Mouse (Mus musculus) CH12.LX (cell line): ENCODE results near the gene Iqsec3. TPM values are rescaled to one million over a fixed set of nuclear protein-coding genes. Genes with fewer than 3 reads are reported as not detected.

Experiments used
- DNase-seq: peaks from one replicate; pipeline ENCODE4 v3.0.0-alpha.2; 2013; ENCODE audit errors: extremely low read depth
- H3K27ac ChIP-seq: 2 replicates; pipeline ENCODE4 v1.5.1; 2012; ENCODE audit warnings: low read depth, mild to moderate bottlenecking, control low read depth, moderate library complexity; ENCODE audit not compliant: insufficient read depth
- H3K27me3 ChIP-seq: replicated peaks from 2 replicates; pipeline ENCODE3; 2012; ENCODE audit warnings: inconsistent platforms
- H3K36me3 ChIP-seq, 2 experiments: replicated peaks in 1 of 2; 2 replicates each; pipeline versions ENCODE3 to v1.6.1; 2012; ENCODE audit warnings: inconsistent platforms in 1 of 2, low read length in 1 of 2, mild to moderate bottlenecking in 1 of 2, mixed read lengths in 1 of 2, moderate library complexity in 1 of 2; ENCODE audit not compliant: control insufficient read depth in 1 of 2, insufficient read depth in 1 of 2
- H3K4me1 ChIP-seq, 2 experiments: 2 replicates each; pipeline ENCODE4 v1.6.1; 2012; ENCODE audit warnings: inconsistent platforms in 1 of 2, moderate library complexity in 1 of 2; ENCODE audit not compliant: insufficient read depth in 2 of 2, control insufficient read depth in 1 of 2
- H3K4me2 ChIP-seq: 2 replicates; pipeline ENCODE4 v1.6.1; 2012; ENCODE audit warnings: low read depth, mild to moderate bottlenecking, control low read depth; ENCODE audit not compliant: poor library complexity, insufficient read depth, severe bottlenecking
- H3K4me3 ChIP-seq, 3 experiments: fragments of 150-350 bp in 1 of 3; sonication (generic) in 1 of 3; replicated peaks in 1 of 3; 2 replicates each; pipeline versions ENCODE3 to v1.5.1; 2011 to 2012; ENCODE audit warnings: low read depth in 2 of 3, low read length in 2 of 3, mild to moderate bottlenecking in 2 of 3, moderate library complexity in 2 of 3, control low read depth in 1 of 3, improper control_type of control experiment in 1 of 3, inconsistent platforms in 1 of 3, mixed read lengths in 1 of 3; ENCODE audit not compliant: poor library complexity in 1 of 3
- H3K79me2 ChIP-seq: replicated peaks from 2 replicates; pipeline ENCODE4 v1.6.1; 2012; ENCODE audit warnings: mild to moderate bottlenecking, moderate library complexity; ENCODE audit not compliant: control insufficient read depth, poor library complexity, insufficient read depth, severe bottlenecking; ENCODE audit errors: extremely low read depth
- H3K9ac ChIP-seq: 2 replicates; pipeline ENCODE4 v1.6.1; 2012; ENCODE audit warnings: low read depth, mild to moderate bottlenecking, control low read depth, moderate library complexity; ENCODE audit not compliant: insufficient read depth
- H3K9me3 ChIP-seq: replicated peaks from 2 replicates; pipeline ENCODE3; 2012; ENCODE audit warnings: low read length, inconsistent platforms, mixed read lengths
- BHLHE40 ChIP-seq: IDR thresholded peaks from 2 replicates; pipeline ENCODE4 v1.6.1; 2011; ENCODE audit warnings: mild to moderate bottlenecking, low read depth, low read length, improper control_type of control experiment
- CHD2 ChIP-seq: IDR thresholded peaks from 2 replicates; pipeline ENCODE4 v1.6.1; 2011; ENCODE audit warnings: low read length, improper control_type of control experiment
- CTCF ChIP-seq, 2 experiments: IDR thresholded peaks in 1 of 2; conservative IDR thresholded peaks in 1 of 2; 2 replicates each; pipeline ENCODE4 v1.5.1; 2011 to 2012; ENCODE audit warnings: low read depth in 2 of 2, low read length in 2 of 2, improper control_type of control experiment in 1 of 2, inconsistent platforms in 1 of 2, mild to moderate bottlenecking in 1 of 2, moderate library complexity in 1 of 2
- ELF1 ChIP-seq: IDR thresholded peaks from 2 replicates; pipeline ENCODE4 v1.6.1; 2014; ENCODE audit warnings: low read depth, mild to moderate bottlenecking, inconsistent platforms, low read length, improper control_type of control experiment
- EP300 ChIP-seq: IDR thresholded peaks from 2 replicates; pipeline ENCODE4 v1.6.1; 2011; ENCODE audit warnings: low read length, improper control_type of control experiment
- GABPA ChIP-seq: IDR thresholded peaks from 2 replicates; pipeline ENCODE4 v1.6.1; 2012; ENCODE audit warnings: low read depth, low read length, improper control_type of control experiment, inconsistent platforms; ENCODE audit not compliant: insufficient replicate concordance
- HCFC1 ChIP-seq: IDR thresholded peaks from 2 replicates; pipeline ENCODE4 v1.6.1; 2012; ENCODE audit warnings: low read depth, mild to moderate bottlenecking, inconsistent platforms, low read length, improper control_type of control experiment
- MAZ ChIP-seq: IDR thresholded peaks from 2 replicates; pipeline ENCODE4 v1.6.1; 2012; ENCODE audit warnings: low read depth, mild to moderate bottlenecking, inconsistent platforms, low read length, improper control_type of control experiment, moderate library complexity
- MEF2A ChIP-seq: IDR thresholded peaks from 2 replicates; pipeline ENCODE4 v1.6.1; 2014; ENCODE audit warnings: low read depth, mild to moderate bottlenecking, inconsistent platforms, low read length, improper control_type of control experiment, borderline replicate concordance
- MXI1 ChIP-seq: IDR thresholded peaks from 2 replicates; pipeline ENCODE4 v1.6.1; 2011; ENCODE audit warnings: mild to moderate bottlenecking, low read depth, low read length, improper control_type of control experiment
- MYC ChIP-seq: IDR thresholded peaks from 2 replicates; pipeline ENCODE4 v1.6.1; 2011; ENCODE audit warnings: low read depth, mild to moderate bottlenecking, improper control_type of control experiment, low read length
- NRF1 ChIP-seq: IDR thresholded peaks from 2 replicates; pipeline ENCODE4 v1.6.1; 2014; ENCODE audit warnings: low read depth, mild to moderate bottlenecking, inconsistent platforms, low read length, improper control_type of control experiment, moderate library complexity
- PAX5 ChIP-seq: IDR thresholded peaks from 2 replicates; pipeline ENCODE4 v1.6.1; 2012; ENCODE audit warnings: low read length, inconsistent platforms, mixed read lengths
- POLR2A ChIP-seq: IDR thresholded peaks from 2 replicates; pipeline ENCODE4 v1.6.1; 2011; ENCODE audit warnings: low read depth, mild to moderate bottlenecking, improper control_type of control experiment, low read length
- POLR2AphosphoS2 ChIP-seq: IDR thresholded peaks from 2 replicates; pipeline ENCODE4 v1.6.1; 2011; ENCODE audit warnings: low read depth, low read length, improper control_type of control experiment
- SIN3A ChIP-seq: IDR thresholded peaks from 2 replicates; pipeline ENCODE4 v1.6.1; 2012; ENCODE audit warnings: low read length, improper control_type of control experiment, inconsistent platforms
- TBP ChIP-seq: conservative IDR thresholded peaks from 2 replicates; pipeline ENCODE4 v1.6.1; 2011; ENCODE audit warnings: low read depth, low read length, improper control_type of control experiment
- TCF12 ChIP-seq: IDR thresholded peaks from 2 replicates; pipeline ENCODE4 v1.6.1; 2014; ENCODE audit warnings: low read depth, mild to moderate bottlenecking, inconsistent platforms, low read length, improper control_type of control experiment
- UBTF ChIP-seq: IDR thresholded peaks from 2 replicates; pipeline ENCODE4 v1.6.1; 2012; ENCODE audit warnings: low read depth, mild to moderate bottlenecking, inconsistent platforms, low read length, improper control_type of control experiment, moderate library complexity
- USF1 ChIP-seq: IDR thresholded peaks from 2 replicates; pipeline ENCODE4 v1.6.1; 2014; ENCODE audit warnings: low read depth, mild to moderate bottlenecking, inconsistent platforms, low read length, improper control_type of control experiment
- ZC3H11A ChIP-seq: IDR thresholded peaks from 2 replicates; pipeline ENCODE4 v1.6.1; 2012; ENCODE audit warnings: low read depth, mild to moderate bottlenecking, inconsistent platforms, low read length, improper control_type of control experiment
- ZMIZ1 ChIP-seq: IDR thresholded peaks from 2 replicates; pipeline ENCODE4 v1.6.1; 2012; ENCODE audit warnings: low read depth, mild to moderate bottlenecking, inconsistent platforms, low read length, improper control_type of control experiment
- dilution Hi-C: fragments of 300-500 bp; cut with MboI; formaldehyde crosslinking; loops from 2 replicates; pipeline ENCODE4 v1.14.3; 2020; ENCODE audit warnings: low sequenced_read_pairs; ENCODE audit not compliant: extremely low pct_unique_long_range_greater_than_20kb, extremely low pct_ligation_motif_present
- in situ Hi-C: fragments of 300-500 bp; cut with MboI; formaldehyde crosslinking; loops from 3 replicates; pipeline ENCODE4 v1.14.3; 2019; ENCODE audit warnings: low sequenced_read_pairs, low pct_ligation_motif_present, low pct_unique_long_range_greater_than_20kb, mixed read lengths
- polyA plus RNA-seq: library from polyadenylated mRNA; unstranded; fragments of >175 nt; gene quantifications from 2 replicates; pipeline ENCODE4 v1.2.1, GENCODE M21; 2012; ENCODE audit warnings: low read depth; ENCODE audit not compliant: insufficient read length
- total RNA-seq, 2 experiments: library from RNA; depleted of rRNA; stranded (reverse); fragments of 300-350 nt in 1 of 2; fragments of >200 nt in 1 of 2; gene quantifications; 2 replicates each; pipeline ENCODE4 v1.2.3; 2012 to 2014

Iqsec3 gene
- total and polyA plus RNA-seq, 3 experiments: not detected

- in situ Hi-C loops: loop anchor here (25.0 kb wide), 1 partner anchor 105 kb away; no protein-coding TSS in a partner anchor
- Histone ChIP-seq H3K4me2 (no peak overlapping the region), H3K27ac (no peak overlapping the region), H3K9ac (no peak overlapping the region), H3K4me1 (no peaks in the 10 kb centered on the region), H3K79me2 (no peaks in the 10 kb centered on the region), H3K4me3 (no peak overlapping the region), H3K9me3 (no peaks in the 10 kb centered on the region), H3K36me3 (no peaks in the 10 kb centered on the region), H3K27me3 (peaks cover 94% of the 10 kb centered on the region)
- no peak for DNase-seq
- dilution Hi-C loops: no loop called here
- TF ChIP-seq PAX5: no peak
- TF ChIP-seq CTCF (conservative IDR thresholded peaks at IDR 0.05 in 1 of 2, IDR thresholded peaks at IDR 0.05 in 1 of 2; ENCODE audit: low read depth in 2 of 2, low read length in 2 of 2): no peak
- TF ChIP-seq POLR2AphosphoS2: no peak
- TF ChIP-seq USF1: no peak
- TF ChIP-seq MAZ: no peak
- no peak for TF ChIP-seq MYC
- no peak for TF ChIP-seq ELF1
- no peak for TF ChIP-seq UBTF
- TF ChIP-seq HCFC1: no peak
- no peak for TF ChIP-seq BHLHE40
- TF ChIP-seq ZC3H11A: no peak
- TF ChIP-seq SIN3A: no peak
These were observed 65.9 kb downstream of the Iqsec3 start for GRCm38 (mm10) chr6:121407571-121408011.

GRCm38 (mm10) chr6:121405311-121405710 is 68.2 kb downstream of the Iqsec3 start:
- Histone ChIP-seq H3K27me3 (peaks cover 96% of the 10 kb centered on the region), H3K4me2 (no peak overlapping the region), H3K27ac (no peak overlapping the region), H3K9ac (no peak overlapping the region), H3K9me3 (no peaks in the 10 kb centered on the region), H3K79me2 (no peaks in the 10 kb centered on the region), H3K4me3 (no peak overlapping the region), H3K4me1 (no peaks in the 10 kb centered on the region), H3K36me3 (no peaks in the 10 kb centered on the region)
- TF ChIP-seq MEF2A (no peak), TBP (no peak), ZMIZ1 (no peak), EP300 (no peak), GABPA (no peak), POLR2A (no peak), TCF12 (no peak), POLR2AphosphoS2 (no peak), BHLHE40 (no peak), ELF1 (no peak), MXI1 (no peak), CHD2 (no peak), NRF1 (no peak), MYC (no peak)
- dilution Hi-C loops: no loop called here
- in situ Hi-C loops: loop anchor here (25.0 kb wide), 1 partner anchor 107 kb away; no protein-coding TSS in a partner anchor
- no peak for DNase-seq
